Mouse (Mus musculus) kidney, embryonic 16.5 days (tissue): ENCODE data around the gene Foxn3. TPM values are rescaled to one million over a fixed set of nuclear protein-coding genes. Genes with fewer than 3 reads are reported as not detected.

Experiments used
- ATAC-seq: fragments of 200-750 bp; cut with Nextera tagmentation; 2 replicates; pipeline ENCODE4 v1.8.0; 2017; ENCODE audit warnings: moderate TSS enrichment; ENCODE audit not compliant: low FRiP score, low TSS enrichment
- H3K27ac ChIP-seq: fragments of 300-500 bp; sonication (generic); 2 replicates; pipeline ENCODE4 v1.5.1; 2014; ENCODE audit warnings: low read length
- H3K27me3 ChIP-seq: fragments of 300-500 bp; sonication (generic); 2 replicates; pipeline ENCODE4 v1.6.1; 2014; ENCODE audit warnings: low read length, control low read depth, mixed read lengths; ENCODE audit not compliant: insufficient read depth
- H3K36me3 ChIP-seq: fragments of 300-500 bp; sonication (generic); 2 replicates; pipeline ENCODE4 v1.6.1; 2014; ENCODE audit warnings: low read length, control low read depth, mixed read lengths; ENCODE audit not compliant: insufficient read depth
- H3K4me1 ChIP-seq: fragments of 300-500 bp; sonication (generic); 2 replicates; pipeline ENCODE4 v1.6.1; 2014; ENCODE audit warnings: low read length, control low read depth, mixed read lengths; ENCODE audit not compliant: insufficient read depth
- H3K4me2 ChIP-seq: fragments of 300-500 bp; sonication (generic); replicated peaks from 2 replicates; pipeline ENCODE4 v1.6.1; 2014; ENCODE audit warnings: low read depth, low read length
- H3K4me3 ChIP-seq: fragments of 300-500 bp; sonication (generic); 2 replicates; pipeline ENCODE4 v1.5.1; 2014; ENCODE audit warnings: mild to moderate bottlenecking, low read length
- H3K9ac ChIP-seq: fragments of 300-500 bp; sonication (generic); replicated peaks from 2 replicates; pipeline ENCODE4 v1.6.1; 2014; ENCODE audit warnings: low read length
- H3K9me3 ChIP-seq: fragments of 300-500 bp; sonication (generic); 2 replicates; pipeline ENCODE4 v1.6.1; 2016; ENCODE audit warnings: low read length, control low read depth
- WGBS: fragments of 180-500 bp; shearing (Covaris S2); extraction: QIAGEN DNeasy Blood & Tissue Kit; methylation state at CpG from one replicate; pipeline ENCODE4 v1.1.7; 2014; 5-methylcytosine and 5-hydroxymethylcytosine counted together
- polyA plus RNA-seq: library from polyadenylated mRNA; unstranded; fragments of >200 nt; fragmentation: Nextera tagmentation; extraction: Ambion mirVana; gene quantifications from 2 replicates; pipeline ENCODE4 v1.2.1, GENCODE M21; 2015

The Foxn3 gene
- polyA plus RNA-seq, 1 experiment from 2014 or later, result 54.0 TPM

DNA sequence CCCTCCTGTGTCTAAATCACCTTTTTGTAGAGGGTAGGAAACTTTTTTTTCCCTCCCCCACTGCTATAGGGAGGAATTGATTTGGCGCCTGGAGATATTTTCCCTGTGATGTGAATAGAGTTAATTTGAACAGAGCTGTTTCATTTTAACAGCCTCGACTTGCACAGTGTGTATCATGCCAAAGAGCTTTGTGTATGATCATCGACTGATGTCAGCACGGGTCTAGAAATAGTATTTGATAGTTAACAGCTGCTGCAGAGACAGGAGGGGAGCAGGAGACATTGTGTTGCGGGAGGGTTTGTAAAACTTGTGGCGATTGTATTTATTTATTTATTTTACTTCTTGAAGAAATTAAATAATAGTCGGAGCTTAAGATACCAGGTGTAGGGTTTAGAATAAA, 36.2 kb upstream of the Foxn3 start:
- Histone ChIP-seq H3K27ac (no peak overlapping the region), H3K9ac (no peak overlapping the region), H3K9me3 (no peaks in the 10 kb centered on the region), H3K4me2 (no peak overlapping the region), H3K4me1 (peaks cover 6% of the 10 kb centered on the region; the same call in 1 of the 2 replicates), H3K36me3 (no peaks in the 10 kb centered on the region), H3K4me3 (no peak overlapping the region), H3K27me3 (no peaks in the 10 kb centered on the region)
- 52% methylated on average over 7 of the region's 7 CpGs for WGBS
- no peak for ATAC-seq

DNA sequence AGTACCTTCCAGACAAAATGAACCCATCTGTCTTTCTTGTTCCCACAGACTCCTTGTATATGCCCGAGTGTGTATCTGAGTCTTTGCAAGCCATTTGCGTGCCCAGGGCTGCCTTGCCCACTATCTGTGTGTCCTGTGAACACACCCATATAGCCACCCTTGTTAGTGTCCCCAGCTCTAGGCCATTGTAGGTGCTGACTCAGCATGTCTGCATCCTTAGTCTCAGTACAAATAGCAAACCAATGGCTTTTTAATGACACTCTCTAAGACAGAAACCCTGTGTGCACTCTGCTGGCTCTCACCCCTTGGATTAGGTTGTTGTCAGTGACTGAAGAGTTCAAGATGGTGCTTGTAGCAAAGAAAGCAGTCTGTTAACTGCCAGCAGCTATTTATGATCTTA, 33.0 kb upstream of the Foxn3 start:
- no peak overlapping the region for H3K4me3 ChIP-seq
- no peaks in the 10 kb centered on the region for H3K27me3 ChIP-seq
- no peaks in the 10 kb centered on the region for H3K36me3 ChIP-seq
- ATAC-seq, result no peak
- no peak overlapping the region for H3K27ac ChIP-seq
- 89% methylated on average over 2 of the region's 2 CpGs for WGBS
- H3K4me2 ChIP-seq, result no peak overlapping the region
- H3K9ac ChIP-seq, result no peak overlapping the region
- peaks cover 5% of the 10 kb centered on the region; the same call in 1 of the 2 replicates for H3K4me1 ChIP-seq
- H3K9me3 ChIP-seq, result 0 out of 2 replicates have a peak, but pooled peaks cover 3% of the 10 kb centered on the region

GRCm38 (mm10) chr12:99587338-99587737, 24.0 kb upstream of the Foxn3 start:
- H3K36me3 ChIP-seq, result no peaks in the 10 kb centered on the region
- H3K27me3 ChIP-seq, result no peaks in the 10 kb centered on the region
- no peaks in the 10 kb centered on the region for H3K4me1 ChIP-seq
- no peak for ATAC-seq
- H3K9me3 ChIP-seq, result no peaks in the 10 kb centered on the region
- no peak overlapping the region for H3K4me2 ChIP-seq
- no peak overlapping the region for H3K9ac ChIP-seq
- no peak overlapping the region for H3K4me3 ChIP-seq
- WGBS, result 55% methylated on average over 3 of the region's 3 CpGs
- no peak overlapping the region for H3K27ac ChIP-seq

- Histone ChIP-seq H3K9me3 (0 out of 2 replicates have a peak, but pooled peaks cover 5% of the 10 kb centered on the region), H3K4me3 (no peak overlapping the region), H3K27me3 (no peaks in the 10 kb centered on the region), H3K4me1 (no peaks in the 10 kb centered on the region), H3K27ac (no peak overlapping the region), H3K36me3 (no peaks in the 10 kb centered on the region), H3K9ac (no peak overlapping the region), H3K4me2 (no peak overlapping the region)
- WGBS, result 13% methylated on average over 4 of the region's 4 CpGs
- no peak for ATAC-seq
Observed at GRCm38 (mm10) chr12:99579989-99580388, 16.6 kb upstream of the Foxn3 start.

GRCm38 (mm10) chr12:99576682-99577081, 13.3 kb upstream of the Foxn3 start:
- Histone ChIP-seq H3K27me3 (no peaks in the 10 kb centered on the region), H3K27ac (no peak overlapping the region), H3K36me3 (no peaks in the 10 kb centered on the region), H3K9ac (no peak overlapping the region), H3K4me3 (no peak overlapping the region), H3K9me3 (0 out of 2 replicates have a peak, but pooled peaks cover 5% of the 10 kb centered on the region), H3K4me1 (no peaks in the 10 kb centered on the region), H3K4me2 (no peak overlapping the region)
- no peak for ATAC-seq
- 74% methylated on average over 6 of the region's 6 CpGs for WGBS

DNA sequence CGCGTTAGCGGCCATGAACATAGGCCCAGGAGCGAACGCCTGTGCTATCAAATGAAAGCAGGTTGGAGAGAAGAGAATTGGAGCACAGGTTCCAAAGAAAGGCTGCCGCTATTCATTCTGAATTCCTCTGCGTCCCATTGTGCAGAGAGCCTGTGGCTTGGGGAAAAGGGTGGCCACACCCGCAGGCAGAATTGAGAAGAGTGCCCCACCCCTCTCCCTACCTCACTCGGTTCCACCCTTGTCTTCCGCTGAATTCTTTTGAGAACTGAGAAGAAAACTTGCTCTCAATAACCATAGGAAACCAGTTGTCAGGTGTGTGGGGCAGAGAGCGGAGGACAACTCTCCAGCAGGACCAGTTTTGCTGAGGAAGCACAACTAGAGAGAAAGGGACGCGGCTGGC, 10.9 kb upstream of the Foxn3 start:
- Histone ChIP-seq H3K9ac (no peak overlapping the region), H3K27ac (no peak overlapping the region), H3K27me3 (no peaks in the 10 kb centered on the region), H3K4me3 (no peak overlapping the region), H3K9me3 (no peaks in the 10 kb centered on the region), H3K36me3 (no peaks in the 10 kb centered on the region), H3K4me1 (no peaks in the 10 kb centered on the region), H3K4me2 (no peak overlapping the region)
- ATAC-seq, result no peak
- 54% methylated on average over 13 of the region's 13 CpGs for WGBS

GRCm38 (mm10) chr12:99573036-99573435, 9.7 kb upstream of the Foxn3 start:
- 94% methylated on average over 6 of the region's 6 CpGs for WGBS
- Histone ChIP-seq H3K4me1 (no peaks in the 10 kb centered on the region), H3K9ac (no peak overlapping the region), H3K4me2 (no peak overlapping the region), H3K9me3 (no peaks in the 10 kb centered on the region), H3K36me3 (no peaks in the 10 kb centered on the region), H3K27me3 (no peaks in the 10 kb centered on the region), H3K4me3 (no peak overlapping the region), H3K27ac (no peak overlapping the region)
- ATAC-seq, result no peak

- Histone ChIP-seq H3K4me3 (no peak overlapping the region), H3K27me3 (0 out of 2 replicates have a peak, but pooled peaks cover 3% of the 10 kb centered on the region), H3K9me3 (no peaks in the 10 kb centered on the region), H3K36me3 (no peaks in the 10 kb centered on the region), H3K9ac (no peak overlapping the region), H3K4me1 (no peaks in the 10 kb centered on the region), H3K4me2 (no peak overlapping the region), H3K27ac (no peak overlapping the region)
- no peak for ATAC-seq
- 92% methylated on average over 8 of the region's 8 CpGs for WGBS
Observed at GRCm38 (mm10) chr12:99571999-99572398, 8.6 kb upstream of the Foxn3 start.

GRCm38 (mm10) chr12:99570197-99570956, 7.0 kb upstream of the Foxn3 start:
- Histone ChIP-seq H3K9ac (no peak overlapping the region), H3K27me3 (0 out of 2 replicates have a peak, but pooled peaks cover 3% of the 10 kb centered on the region), H3K4me2 (no peak overlapping the region), H3K9me3 (no peaks in the 10 kb centered on the region), H3K36me3 (no peaks in the 10 kb centered on the region), H3K4me1 (no peaks in the 10 kb centered on the region), H3K4me3 (no peak overlapping the region), H3K27ac (no peak overlapping the region)
- WGBS, result 67% methylated on average over 25 of the region's 25 CpGs
- ATAC-seq, result no peak

DNA sequence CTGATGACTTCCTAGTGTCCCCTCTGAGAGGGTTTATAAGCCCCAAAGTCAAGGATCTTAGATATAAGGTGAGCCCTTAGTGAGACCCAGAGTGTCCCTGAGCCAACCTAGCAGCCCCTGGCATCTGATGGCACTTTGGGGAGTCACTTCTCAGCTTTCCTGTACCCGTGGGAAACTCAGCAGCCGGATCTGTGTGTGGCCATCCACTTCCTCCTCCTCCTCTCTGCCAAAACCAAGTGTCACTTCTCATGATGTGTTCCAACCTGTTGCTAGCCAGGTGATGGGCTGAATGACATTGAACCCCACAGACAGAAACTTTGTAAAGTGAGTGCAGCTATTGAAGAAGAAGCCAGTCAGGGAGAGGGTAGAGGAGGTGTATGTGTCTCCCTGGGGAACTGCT, 2.2 kb upstream of the Foxn3 start:
- Histone ChIP-seq H3K27me3 (0 out of 2 replicates have a peak, but pooled peaks cover 3% of the 10 kb centered on the region), H3K4me3 (no peak overlapping the region), H3K9me3 (no peaks in the 10 kb centered on the region), H3K4me2 (no peak overlapping the region), H3K4me1 (peaks cover 24% of the 10 kb centered on the region), H3K36me3 (no peaks in the 10 kb centered on the region), H3K9ac (no peak overlapping the region), H3K27ac (no peak overlapping the region)
- ATAC-seq, result no peak
- WGBS, result 49% methylated on average over 2 of the region's 2 CpGs
